Mouse (Mus musculus) C2C12 (cell line): ENCODE data around the gene Supt5.

Experiments used
- CTCF ChIP-seq: IDR thresholded peaks from one replicate; pipeline ENCODE4 v1.5.1; 2011; ENCODE audit not compliant: control insufficient read depth, insufficient read depth, insufficient read length
- MAX ChIP-seq: IDR thresholded peaks from one replicate; pipeline ENCODE4 v1.6.1; 2011; ENCODE audit warnings: mild to moderate bottlenecking, control low read depth

- TF ChIP-seq CTCF = no peak
- TF ChIP-seq MAX = no peak
Observed at GRCm38 (mm10) chr7:28370977-28371513, 32.5 kb upstream of the Supt5 start.
